Mouse (Mus musculus) lung, embryonic 14.5 days (tissue): Measurements from ENCODE around the gene Cacnb4. TPM values are rescaled to one million over a fixed set of nuclear protein-coding genes. Genes with fewer than 3 reads are reported as not detected.
A peak's percentile ranks its signal among the peaks of the same experiment; 100 is the strongest.

Source experiments
- ATAC-seq: fragments of 200-750 bp; cut with Nextera tagmentation; 2 replicates; pipeline ENCODE4 v1.8.0; 2017; ENCODE audit warnings: mild to moderate bottlenecking, moderate TSS enrichment, moderate library complexity; ENCODE audit not compliant: insufficient read depth
- DNase-seq: peaks from one replicate; pipeline ENCODE4 v3.0.0-alpha.2; 2015
- H3K27ac ChIP-seq: fragments of 300-500 bp; sonication (generic); 2 replicates; pipeline ENCODE4 v1.5.1; 2014; ENCODE audit warnings: low read depth, mild to moderate bottlenecking, moderate library complexity
- H3K27me3 ChIP-seq: fragments of 300-500 bp; sonication (generic); 2 replicates; pipeline ENCODE4 v1.6.1; 2014; ENCODE audit warnings: low read length, control low read depth; ENCODE audit not compliant: insufficient read depth
- H3K36me3 ChIP-seq: fragments of 300-500 bp; sonication (generic); 2 replicates; pipeline ENCODE4 v1.6.1; 2014; ENCODE audit warnings: control low read depth; ENCODE audit not compliant: insufficient read depth
- H3K4me1 ChIP-seq: fragments of 300-500 bp; sonication (generic); 2 replicates; pipeline ENCODE4 v1.6.1; 2014; ENCODE audit warnings: antibody characterized with exemption, control low read depth; ENCODE audit not compliant: insufficient read depth
- H3K4me2 ChIP-seq: fragments of 300-500 bp; sonication (generic); 2 replicates; pipeline ENCODE4 v1.6.1; 2014; ENCODE audit warnings: mild to moderate bottlenecking
- H3K4me3 ChIP-seq: fragments of 300-500 bp; sonication (generic); 2 replicates; pipeline ENCODE4 v1.5.1; 2014; ENCODE audit warnings: low read depth, low read length
- H3K9ac ChIP-seq: fragments of 300-500 bp; sonication (generic); 2 replicates; pipeline ENCODE4 v1.6.1; 2014
- H3K9me3 ChIP-seq: fragments of 300-500 bp; sonication (generic); 2 replicates; pipeline ENCODE4 v1.6.1; 2016; ENCODE audit warnings: low read depth, low read length, control low read depth
- CTCF ChIP-seq: IDR thresholded peaks from 2 replicates; pipeline ENCODE4 v1.5.1; 2016; ENCODE audit warnings: antibody characterized with exemption, low read depth
- WGBS: fragments of 180-500 bp; shearing (Covaris S2); extraction: QIAGEN DNeasy Blood & Tissue Kit; methylation state at CpG from one replicate; pipeline ENCODE4 v1.1.7; 2014; 5-methylcytosine and 5-hydroxymethylcytosine counted together
- polyA plus RNA-seq: library from polyadenylated mRNA; unstranded; fragments of >200 nt; fragmentation: Nextera tagmentation; extraction: Ambion mirVana; gene quantifications from 2 replicates; pipeline ENCODE4 v1.2.1, GENCODE M21; 2014

Cacnb4 gene
- polyA plus RNA-seq, 1 experiment from 2014 or later, result 0.39 TPM

DNA sequence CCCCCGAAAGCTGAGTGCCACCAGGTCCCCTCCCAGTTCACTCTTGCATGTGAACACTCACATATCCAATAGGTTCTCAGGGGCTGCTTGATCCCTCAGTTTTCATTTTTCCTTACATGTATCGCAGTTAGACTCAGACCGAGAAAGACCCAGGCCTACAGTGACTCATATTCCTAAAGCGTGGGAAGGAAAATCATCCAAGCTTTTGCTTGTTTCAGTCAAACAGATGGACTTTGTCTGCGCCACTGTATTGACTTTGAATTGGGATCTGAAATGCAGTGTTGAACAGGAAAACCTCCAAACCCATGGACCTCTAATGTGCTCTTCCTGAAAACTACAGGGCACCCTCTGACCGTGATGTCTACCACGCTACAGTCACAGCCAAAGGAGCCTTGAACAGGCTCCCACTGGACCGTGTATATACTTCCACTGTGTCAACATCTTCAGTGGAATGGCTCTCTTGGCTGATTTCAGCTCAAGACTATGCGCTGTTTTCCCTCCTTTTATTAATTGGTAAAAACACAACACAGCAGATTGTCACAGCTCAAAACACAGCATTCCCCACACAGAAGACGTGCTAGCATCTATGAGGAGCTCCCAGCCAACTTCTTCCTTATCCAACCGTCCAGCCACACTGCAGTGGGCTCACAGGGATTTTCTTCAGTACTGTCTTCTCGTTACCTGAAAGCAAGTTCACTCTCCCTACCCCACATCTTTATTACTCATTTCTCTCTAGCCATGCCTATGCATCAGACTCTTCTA, 215.2 kb downstream of the Cacnb4 start:
- Histone ChIP-seq H3K36me3 (no peaks in the 10 kb centered on the region), H3K27ac (no peak overlapping the region), H3K9me3 (no peaks in the 10 kb centered on the region), H3K9ac (no peak overlapping the region), H3K27me3 (no peaks in the 10 kb centered on the region), H3K4me2 (no peak overlapping the region), H3K4me3 (no peak overlapping the region), H3K4me1 (peaks cover 6% of the 10 kb centered on the region; the same call in 1 of the 2 replicates)
- no peak for TF ChIP-seq CTCF
- ATAC-seq (no peak), DNase-seq (peak; percentile 31)
- WGBS, result 74% methylated on average over 12 of the region's 12 CpGs

DNA sequence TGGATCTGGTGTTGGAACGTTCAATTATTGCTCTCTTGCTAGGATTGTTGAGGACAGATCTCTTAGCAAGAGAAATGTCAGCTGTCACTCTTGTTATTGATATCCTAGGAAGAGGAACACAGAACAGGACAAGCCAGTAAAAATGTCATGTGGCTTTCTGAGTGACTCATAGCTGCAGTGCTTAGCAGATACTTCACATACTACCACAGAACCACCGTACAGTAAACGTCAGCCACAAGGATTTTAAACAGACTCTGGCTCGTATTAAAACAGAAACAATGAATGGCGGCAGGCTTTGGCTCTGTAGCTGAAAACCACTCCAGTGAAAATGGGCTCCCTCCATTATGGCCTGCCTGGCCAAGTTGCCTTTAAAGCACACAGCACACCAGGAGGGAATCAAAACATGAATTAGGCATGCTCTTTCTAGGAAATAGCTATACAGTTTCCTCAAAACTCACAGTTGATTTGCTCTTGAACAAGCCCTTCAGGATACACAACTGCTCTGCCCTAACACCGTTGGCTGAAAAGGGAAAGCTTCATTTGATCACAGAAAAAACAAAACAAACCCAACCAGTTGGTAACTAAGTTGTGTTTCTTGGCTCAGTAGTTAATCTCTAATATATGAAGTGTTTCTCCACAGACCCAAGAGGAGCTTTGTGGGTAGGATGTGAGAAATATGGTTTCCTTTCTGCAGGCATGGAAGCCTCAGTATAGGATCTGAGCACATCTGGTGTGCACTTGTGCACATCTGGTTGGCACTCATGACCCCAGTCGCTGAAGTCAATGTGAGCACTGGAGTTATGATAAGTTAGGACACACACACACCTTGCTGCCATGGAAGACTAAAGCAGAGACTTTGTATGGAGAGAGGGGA, 220.8 kb downstream of the Cacnb4 start:
- H3K4me1 ChIP-seq, result no peaks in the 10 kb centered on the region

DNA sequence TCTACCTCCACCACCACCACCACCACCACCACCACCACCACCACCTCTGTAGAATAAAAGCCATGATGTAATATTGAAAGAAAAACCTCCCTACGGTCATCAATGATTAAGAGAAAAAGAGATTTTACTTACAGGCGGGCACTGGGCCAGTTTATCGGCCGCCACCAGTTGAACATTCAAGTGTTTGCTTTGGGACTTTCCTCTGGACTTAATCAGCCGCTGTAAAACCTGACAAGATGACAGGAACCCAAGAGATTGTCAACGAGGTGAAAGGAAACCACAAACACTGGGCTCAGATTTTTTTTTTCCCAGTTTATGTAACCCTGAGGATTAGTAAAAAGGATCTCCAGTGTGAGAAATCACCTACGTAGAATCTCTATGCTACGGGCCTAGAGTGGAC, 226.8 kb downstream of the Cacnb4 start:
- Histone ChIP-seq H3K27me3 (no peaks in the 10 kb centered on the region), H3K4me3 (no peak overlapping the region), H3K4me2 (no peak overlapping the region), H3K9ac (no peak overlapping the region), H3K36me3 (no peaks in the 10 kb centered on the region), H3K9me3 (no peaks in the 10 kb centered on the region), H3K27ac (no peak overlapping the region), H3K4me1 (no peaks in the 10 kb centered on the region)
- ATAC-seq, result no peak
- no peak for TF ChIP-seq CTCF
- 54% methylated on average over 8 of the region's 8 CpGs for WGBS
- DNase-seq, result peak; percentile 22

More for the DNA sequence above, 220.8 kb downstream of the Cacnb4 start:
- no peaks in the 10 kb centered on the region for H3K9me3 ChIP-seq
- H3K9ac ChIP-seq, result no peak overlapping the region
- no peak overlapping the region for H3K4me2 ChIP-seq
- H3K27me3 ChIP-seq, result no peaks in the 10 kb centered on the region
- H3K27ac ChIP-seq, result no peak overlapping the region
- 56% methylated on average over 7 of the region's 7 CpGs for WGBS
- TF ChIP-seq CTCF, result no peak
- no peaks in the 10 kb centered on the region for H3K36me3 ChIP-seq
- H3K4me3 ChIP-seq, result no peak overlapping the region
- DNase-seq (no peak), ATAC-seq (no peak)

DNA sequence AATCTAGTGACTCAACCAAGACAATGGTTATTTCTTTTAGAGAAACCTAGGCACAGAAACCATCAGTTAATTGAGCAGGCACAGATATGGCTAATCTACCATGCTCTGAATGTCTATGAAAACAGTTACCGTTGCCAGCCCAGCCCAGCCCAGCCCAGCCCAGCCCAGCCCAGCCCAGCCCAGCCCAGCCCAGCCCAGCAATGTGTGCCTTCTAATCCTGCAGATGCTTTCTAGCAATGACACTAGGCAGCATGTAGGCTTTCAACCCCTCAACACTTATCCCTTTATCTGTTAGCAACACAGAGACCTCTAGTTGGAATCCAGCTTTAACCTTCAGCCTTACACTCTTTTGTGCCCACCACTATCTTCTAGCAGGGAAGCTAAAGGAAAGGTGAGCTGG, 227.7 kb downstream of the Cacnb4 start:
- ATAC-seq (no peak), DNase-seq (no peak)
- Histone ChIP-seq H3K4me2 (no peak overlapping the region), H3K4me1 (no peaks in the 10 kb centered on the region), H3K36me3 (no peaks in the 10 kb centered on the region), H3K9ac (no peak overlapping the region), H3K9me3 (no peaks in the 10 kb centered on the region), H3K27ac (no peak overlapping the region), H3K27me3 (no peaks in the 10 kb centered on the region), H3K4me3 (no peak overlapping the region)
- TF ChIP-seq CTCF, result no peak
- 47% methylated on average over 1 of the region's 1 CpGs for WGBS

DNA sequence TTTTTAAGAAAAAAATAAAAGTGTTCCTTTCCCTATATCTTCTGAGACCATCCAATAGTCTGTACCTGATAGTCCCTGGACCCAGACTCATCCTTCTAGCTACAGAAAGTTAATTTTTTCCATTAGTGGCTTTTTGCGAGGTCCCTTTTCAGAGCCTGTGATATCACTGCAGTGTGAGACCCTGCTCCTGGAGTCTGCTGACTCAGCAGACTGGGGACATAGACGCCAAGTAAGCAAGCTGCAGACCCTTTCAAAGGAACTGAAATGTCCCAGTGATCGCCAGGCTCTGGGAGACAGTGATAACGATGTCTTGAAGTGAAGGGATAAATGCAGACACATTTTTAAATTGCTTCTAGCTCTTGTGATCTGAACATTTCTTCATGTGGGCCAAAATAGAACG, 230.0 kb downstream of the Cacnb4 start:
- H3K9ac ChIP-seq, result no peak overlapping the region
- no peak overlapping the region for H3K4me2 ChIP-seq
- no peak for DNase-seq
- H3K4me1 ChIP-seq, result peaks cover 5% of the 10 kb centered on the region; the same call in 1 of the 2 replicates
- no peak overlapping the region for H3K4me3 ChIP-seq
- ATAC-seq, result no peak
- no peak overlapping the region for H3K27ac ChIP-seq
- WGBS, result 54% methylated on average over 5 of the region's 5 CpGs
- no peaks in the 10 kb centered on the region for H3K36me3 ChIP-seq
- no peaks in the 10 kb centered on the region for H3K27me3 ChIP-seq
- no peak for TF ChIP-seq CTCF
- H3K9me3 ChIP-seq, result no peaks in the 10 kb centered on the region

DNA sequence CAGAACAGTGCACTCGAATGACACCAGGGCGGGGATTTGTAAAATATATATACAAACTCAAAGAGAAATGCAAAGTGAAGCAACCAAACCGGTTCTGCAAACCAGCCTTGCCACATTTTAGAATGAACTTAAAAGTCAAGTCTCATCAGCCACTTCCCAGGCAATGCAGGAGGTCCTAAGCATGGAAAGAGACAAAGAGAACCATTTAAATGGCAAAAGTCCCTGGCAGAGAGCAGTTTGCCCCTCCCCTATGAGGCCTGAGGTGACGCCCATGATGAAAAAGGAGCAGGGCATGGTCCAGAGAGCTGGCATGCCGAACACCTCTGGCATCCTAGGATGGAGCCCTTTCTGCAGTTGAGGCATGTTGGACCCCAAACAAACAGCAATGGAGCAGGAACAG, 234.5 kb downstream of the Cacnb4 start:
- H3K27ac ChIP-seq, result peak overlapping the region; percentile 43; the same call in 1 of the 2 replicates
- 0 out of 2 replicates have a peak overlapping the region, but pooled peaks have one; percentile 8 for H3K4me2 ChIP-seq
- ATAC-seq (peak; percentile 78), DNase-seq (peak; percentile 69)
- no peak overlapping the region for H3K4me3 ChIP-seq
- no peak for TF ChIP-seq CTCF
- H3K27me3 ChIP-seq, result no peaks in the 10 kb centered on the region
- H3K36me3 ChIP-seq, result no peaks in the 10 kb centered on the region
- no peak overlapping the region for H3K9ac ChIP-seq
- no peaks in the 10 kb centered on the region for H3K9me3 ChIP-seq
- WGBS, result 35% methylated on average over 5 of the region's 5 CpGs
- peaks cover 10% of the 10 kb centered on the region for H3K4me1 ChIP-seq

DNA sequence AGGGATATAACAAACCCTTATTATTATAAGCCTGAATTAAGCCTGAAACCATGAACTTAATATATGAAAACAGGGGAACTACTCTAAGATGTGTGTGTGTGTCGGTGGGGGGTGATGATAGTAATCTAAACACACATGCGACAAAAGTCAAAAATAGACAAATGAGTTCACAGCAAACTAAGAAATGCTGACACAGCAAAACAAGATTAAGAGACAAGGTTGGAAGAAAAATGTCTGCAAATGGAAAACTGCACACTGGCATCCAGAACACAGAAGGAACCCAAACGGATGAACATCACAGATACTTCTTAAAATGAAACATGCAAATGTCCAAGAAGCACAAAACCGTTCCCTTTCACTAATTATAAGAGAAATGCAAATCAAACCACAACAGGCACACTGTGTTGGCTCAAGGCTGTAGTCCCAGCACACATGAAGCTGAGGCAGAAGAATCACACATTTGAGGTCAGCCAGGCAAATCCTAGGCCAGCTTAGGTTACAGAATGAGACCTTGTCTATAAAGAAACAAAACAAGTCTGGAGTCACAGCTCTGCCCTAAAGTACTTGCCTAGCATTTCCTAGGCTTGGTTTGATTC, 236.1 kb downstream of the Cacnb4 start:
- H3K36me3 ChIP-seq, result no peaks in the 10 kb centered on the region
- no peak overlapping the region for H3K9ac ChIP-seq
- no peaks in the 10 kb centered on the region for H3K9me3 ChIP-seq
- 76% methylated on average over 4 of the region's 4 CpGs for WGBS
- H3K27ac ChIP-seq, result no peak overlapping the region
- H3K4me3 ChIP-seq, result no peak overlapping the region
- no peak overlapping the region for H3K4me2 ChIP-seq
- TF ChIP-seq CTCF, result no peak
- no peaks in the 10 kb centered on the region for H3K27me3 ChIP-seq
- ATAC-seq (no peak), DNase-seq (no peak)
- H3K4me1 ChIP-seq, result peaks cover 10% of the 10 kb centered on the region
